Mouse (Mus musculus) myocyte (in vitro differentiated cells): ENCODE results near the gene Cxcr5.

Source experiments
- CEBPB ChIP-seq: IDR thresholded peaks from 2 replicates; pipeline ENCODE4 v1.6.1; 2011; ENCODE audit warnings: mild to moderate bottlenecking, moderate library complexity; ENCODE audit not compliant: poor library complexity, insufficient read depth, severe bottlenecking
- E2F4 ChIP-seq: IDR thresholded peaks from one replicate; pipeline ENCODE4 v1.6.1; 2011; ENCODE audit warnings: mild to moderate bottlenecking, control low read depth, moderate library complexity; ENCODE audit not compliant: insufficient read depth
- POLR2A ChIP-seq: IDR thresholded peaks from one replicate; pipeline ENCODE4 v1.6.1; 2011; ENCODE audit warnings: low read depth, mild to moderate bottlenecking, control low read depth, moderate library complexity; ENCODE audit not compliant: insufficient read length
- REST ChIP-seq: IDR thresholded peaks from one replicate; pipeline ENCODE4 v1.6.1; 2011; ENCODE audit warnings: mild to moderate bottlenecking, control low read depth, moderate library complexity; ENCODE audit not compliant: insufficient read depth, insufficient read length
- SRF ChIP-seq: IDR thresholded peaks from one replicate; pipeline ENCODE4 v1.6.1; 2011; ENCODE audit warnings: low read depth; ENCODE audit not compliant: control insufficient read depth, insufficient read length
- TCF3 ChIP-seq: IDR thresholded peaks from one replicate; pipeline ENCODE4 v1.6.1; 2011; ENCODE audit warnings: low read depth, control low read depth; ENCODE audit not compliant: insufficient read length

DNA sequence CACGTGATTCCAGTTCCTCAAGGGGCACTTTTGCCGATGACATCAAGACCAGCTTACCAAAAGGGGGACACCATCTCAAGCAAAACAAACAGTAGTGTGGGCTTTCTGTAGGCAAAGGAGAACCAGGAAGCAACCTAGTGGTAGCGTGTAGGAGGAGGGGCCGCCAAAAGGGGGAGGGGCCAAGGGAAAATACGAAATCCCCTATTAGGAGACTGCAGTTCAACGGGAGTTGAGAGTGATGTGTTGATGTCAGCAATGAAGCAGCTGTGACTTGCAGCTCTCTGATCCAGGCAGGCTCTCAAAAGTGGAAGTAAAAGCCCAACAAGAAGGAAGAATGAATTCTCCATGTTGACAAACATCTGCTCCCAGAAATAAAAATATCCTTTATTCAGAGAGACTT is 17.7 kb upstream of the Cxcr5 start:
- TF ChIP-seq POLR2A = no peak
- no peak for TF ChIP-seq CEBPB
- TF ChIP-seq E2F4 = no peak
- no peak for TF ChIP-seq TCF3
- no peak for TF ChIP-seq SRF
- no peak for TF ChIP-seq REST
